17 mouse cellular contexts compared by ENCODE assay signal in genomic region chrX:101376190-101376968, GRCm38 (mm10). TPM values are rescaled to one million over a fixed set of nuclear protein-coding genes. Genes with fewer than 3 reads are reported as not detected.
DNase-seq lines count a peak whose midpoint lies in the region; ATAC-seq and TF ChIP-seq lines count a peak whose summit lies in the region.
"Had no signal": no experiment of that assay in that cellular context is flagged by ENCODE, and none has a peak within 500 bp of the region (broad histone marks: within the 10 kb centered on the region; RNA-seq: fewer than 3 reads in every experiment).

Gjb1 (plus strand) TSS chrX:101376378.

- ATAC-seq in kidney, embryonic 16.5 days (ENCODE audit: low FRiP score, low TSS enrichment) = peak; percentile 36
- ATAC-seq in intestine, embryonic 14.5 days (replicated peaks; ENCODE audit: low FRiP score, low TSS enrichment, low read depth) = peak; percentile 67
- peak; percentile 47 for ATAC-seq in intestine, postnatal 0 days
- ATAC-seq in liver, postnatal 0 days = peak; percentile 64
- ATAC-seq: activated CD4-positive, CD25-positive, alpha-beta regulatory T cell, adult 4 months had no signal

- H3K9ac ChIP-seq in kidney, embryonic 16.5 days (replicated peaks; ENCODE audit: low read length) = no peak within 1 kb of the TSS
- no peak within 1 kb of the TSS for H3K9ac ChIP-seq in intestine, embryonic 14.5 days (ENCODE audit: low read length)
- H3K9ac ChIP-seq in intestine, postnatal 0 days (ENCODE audit: low read depth, low read length) = no peak within 1 kb of the TSS
- H3K9ac ChIP-seq in liver, postnatal 0 days (replicated peaks) = peak within 1 kb of the TSS; percentile 46; the same call in 1 of the 2 replicates
- H3K9ac ChIP-seq: hindbrain, embryonic 15.5 days; limb, embryonic 12.5 days had no signal

- no peak for DNase-seq in kidney, postnatal 36 days
- no peak for DNase-seq in intestine, embryonic 14.5 days (ENCODE audit: low spot score)
- DNase-seq in liver, postnatal 0 days = no peak
- DNase-seq in Muller cell, postnatal 12 days (ENCODE audit: inconsistent ontology term) = no peak
- DNase-seq in embryo, embryonic 10 days (ENCODE audit: low spot score) = no peak
- DNase-seq: cerebellum, adult 8-10 months; embryo, embryonic 11 days; gastrocnemius, postnatal 36 days; lung, postnatal 14 days; right cerebral cortex, adult 18-20 months had no signal

- H3K36me3 ChIP-seq in kidney, embryonic 16.5 days (ENCODE audit: insufficient read depth, low read length) = no peaks in the 10 kb centered on the region
- H3K36me3 ChIP-seq in intestine, embryonic 14.5 days (ENCODE audit: control insufficient read depth, insufficient read depth, low read length) = no peaks in the 10 kb centered on the region
- H3K36me3 ChIP-seq in intestine, postnatal 0 days (ENCODE audit: control insufficient read depth, insufficient read depth) = no peaks in the 10 kb centered on the region
- no peaks in the 10 kb centered on the region for H3K36me3 ChIP-seq in liver, postnatal 0 days (replicated peaks; ENCODE audit: insufficient read depth, low read length)
- H3K36me3 ChIP-seq: hindbrain, embryonic 15.5 days; limb, embryonic 12.5 days; midbrain, embryonic 10.5 days had no signal

- H3K27me3 ChIP-seq in kidney, embryonic 16.5 days (ENCODE audit: insufficient read depth, low read length) = peaks cover 19% of the 10 kb centered on the region; the same call in 1 of the 2 replicates
- H3K27me3 ChIP-seq in intestine, embryonic 14.5 days (replicated peaks; ENCODE audit: control insufficient read depth, insufficient read depth, low read length) = peaks cover 3% of the 10 kb centered on the region; the same call in 1 of the 2 replicates
- no peaks in the 10 kb centered on the region for H3K27me3 ChIP-seq in intestine, postnatal 0 days (replicated peaks; ENCODE audit: control insufficient read depth, insufficient read depth, low read length)
- no peaks in the 10 kb centered on the region for H3K27me3 ChIP-seq in liver, postnatal 0 days (ENCODE audit: insufficient read depth, low read length)
- H3K27me3 ChIP-seq: hindbrain, embryonic 15.5 days had no signal

- H3K4me3 ChIP-seq in kidney, embryonic 16.5 days (ENCODE audit: low read length) = peak within 1 kb of the TSS; percentile 15
- no peak within 1 kb of the TSS for H3K4me3 ChIP-seq in intestine, embryonic 14.5 days (ENCODE audit: low read depth, low read length)
- H3K4me3 ChIP-seq in intestine, postnatal 0 days (ENCODE audit: low read depth, low read length) = peak within 1 kb of the TSS; percentile 29
- H3K4me3 ChIP-seq in liver, postnatal 0 days (ENCODE audit: low read depth, low read length) = peak within 1 kb of the TSS; percentile 39
- H3K4me3 ChIP-seq: hindbrain, embryonic 15.5 days; limb, embryonic 12.5 days; midbrain, embryonic 10.5 days had no signal

- TF ChIP-seq CTCF in intestine, postnatal 0 days (IDR thresholded peaks at IDR 0.05; ENCODE audit: low read depth) = no peak
- TF ChIP-seq CTCF in liver, postnatal 0 days (IDR thresholded peaks at IDR 0.05; ENCODE audit: low read depth) = no peak

- peak within 1 kb of the TSS; percentile 41 for H3K27ac ChIP-seq in kidney, embryonic 16.5 days (ENCODE audit: low read length)
- H3K27ac ChIP-seq in intestine, embryonic 14.5 days (ENCODE audit: low read depth) = no peak within 1 kb of the TSS
- H3K27ac ChIP-seq in intestine, postnatal 0 days (ENCODE audit: low read depth, low read length) = peak within 1 kb of the TSS; percentile 62; the same call in 1 of the 2 replicates
- H3K27ac ChIP-seq in liver, postnatal 0 days (ENCODE audit: low read depth) = peak within 1 kb of the TSS; percentile 80
- H3K27ac ChIP-seq: hindbrain, embryonic 15.5 days; limb, embryonic 12.5 days; midbrain, embryonic 10.5 days had no signal

- peak; percentile 15; the same call in 1 of the 2 replicates for TF ChIP-seq EP300 in liver, postnatal 0 days (IDR thresholded peaks at IDR 0.05; ENCODE audit: low read depth)

- H3K4me1 ChIP-seq in kidney, embryonic 16.5 days (ENCODE audit: insufficient read depth, low read length) = peaks cover 5% of the 10 kb centered on the region; the same call in 1 of the 2 replicates
- no peaks in the 10 kb centered on the region for H3K4me1 ChIP-seq in intestine, embryonic 14.5 days (replicated peaks; ENCODE audit: control insufficient read depth, insufficient read depth, low read length)
- no peaks in the 10 kb centered on the region for H3K4me1 ChIP-seq in intestine, postnatal 0 days (replicated peaks; ENCODE audit: control insufficient read depth, insufficient read depth, low read length)
- peaks cover 3% of the 10 kb centered on the region; the same call in 1 of the 2 replicates for H3K4me1 ChIP-seq in liver, postnatal 0 days (ENCODE audit: insufficient read depth)
- H3K4me1 ChIP-seq: hindbrain, embryonic 15.5 days; limb, embryonic 12.5 days; midbrain, embryonic 10.5 days had no signal

- 72% methylated on average over 7 of the region's 7 CpGs for WGBS in kidney, embryonic 16.5 days
- 62% methylated on average over 7 of the region's 7 CpGs for WGBS in intestine, embryonic 14.5 days
- WGBS in intestine, postnatal 0 days = 44% methylated on average over 7 of the region's 7 CpGs
- 51% methylated on average over 7 of the region's 7 CpGs for WGBS in liver, postnatal 0 days (ENCODE audit: insufficient replicate concordance)

- H3K9me3 ChIP-seq in kidney, embryonic 16.5 days (ENCODE audit: low read length) = no peaks in the 10 kb centered on the region
- H3K9me3 ChIP-seq in intestine, embryonic 14.5 days (ENCODE audit: control insufficient read depth, low read length) = no peaks in the 10 kb centered on the region
- no peaks in the 10 kb centered on the region for H3K9me3 ChIP-seq in intestine, postnatal 0 days (ENCODE audit: control insufficient read depth)
- no peaks in the 10 kb centered on the region for H3K9me3 ChIP-seq in liver, postnatal 0 days (ENCODE audit: low read length)
- H3K9me3 ChIP-seq: hindbrain, embryonic 15.5 days; limb, embryonic 12.5 days; midbrain, embryonic 10.5 days had no signal

- peak within 1 kb of the TSS; percentile 23 for H3K4me2 ChIP-seq in kidney, embryonic 16.5 days (replicated peaks; ENCODE audit: low read depth, low read length)
- H3K4me2 ChIP-seq in intestine, embryonic 14.5 days (ENCODE audit: low read length) = peak within 1 kb of the TSS; percentile 8; the same call in 1 of the 2 replicates
- H3K4me2 ChIP-seq in intestine, postnatal 0 days (replicated peaks; ENCODE audit: low read depth) = peak within 1 kb of the TSS; percentile 49
- peak within 1 kb of the TSS; percentile 14; the same call in 1 of the 2 replicates for H3K4me2 ChIP-seq in liver, postnatal 0 days (ENCODE audit: low read depth, low read length)
- H3K4me2 ChIP-seq: hindbrain, embryonic 15.5 days; limb, embryonic 12.5 days had no signal

RNA-seq across cellular contexts. Expression of gene Gjb1, which starts in this region (rescaled TPM):
- 33.6 and 40.6 TPM in 2 replicates for polyA plus RNA-seq in kidney, embryonic 16.5 days (2015; fragmentation: Nextera tagmentation; extraction: Ambion mirVana)
- 14.0 and 20.9 TPM in 2 replicates for polyA plus RNA-seq in intestine, embryonic 14.5 days (2014; fragmentation: Nextera tagmentation; extraction: Ambion mirVana)
- 105 and 119 TPM in 2 replicates for polyA plus RNA-seq in intestine, postnatal 0 days (2015; fragmentation: Nextera tagmentation; extraction: Ambion mirVana)
- 420 and 460 TPM in 2 replicates for polyA plus RNA-seq in liver, postnatal 0 days (2015; fragmentation: Nextera tagmentation; extraction: Ambion mirVana)
- polyA plus RNA-seq: activated CD4-positive, CD25-positive, alpha-beta regulatory T cell, adult 4 months; heart, embryonic 14.5 days; limb, embryonic 12.5 days; midbrain, embryonic 10.5 days had no signal
